Mouse (Mus musculus): ENCODE results near the gene Psmd8.
"Not testable (repeated sequence)": the region's sequence is repeated elsewhere in the genome, so short reads cannot be mapped to it uniquely, and the experiment has no call there.

The Psmd8 gene

DNA sequence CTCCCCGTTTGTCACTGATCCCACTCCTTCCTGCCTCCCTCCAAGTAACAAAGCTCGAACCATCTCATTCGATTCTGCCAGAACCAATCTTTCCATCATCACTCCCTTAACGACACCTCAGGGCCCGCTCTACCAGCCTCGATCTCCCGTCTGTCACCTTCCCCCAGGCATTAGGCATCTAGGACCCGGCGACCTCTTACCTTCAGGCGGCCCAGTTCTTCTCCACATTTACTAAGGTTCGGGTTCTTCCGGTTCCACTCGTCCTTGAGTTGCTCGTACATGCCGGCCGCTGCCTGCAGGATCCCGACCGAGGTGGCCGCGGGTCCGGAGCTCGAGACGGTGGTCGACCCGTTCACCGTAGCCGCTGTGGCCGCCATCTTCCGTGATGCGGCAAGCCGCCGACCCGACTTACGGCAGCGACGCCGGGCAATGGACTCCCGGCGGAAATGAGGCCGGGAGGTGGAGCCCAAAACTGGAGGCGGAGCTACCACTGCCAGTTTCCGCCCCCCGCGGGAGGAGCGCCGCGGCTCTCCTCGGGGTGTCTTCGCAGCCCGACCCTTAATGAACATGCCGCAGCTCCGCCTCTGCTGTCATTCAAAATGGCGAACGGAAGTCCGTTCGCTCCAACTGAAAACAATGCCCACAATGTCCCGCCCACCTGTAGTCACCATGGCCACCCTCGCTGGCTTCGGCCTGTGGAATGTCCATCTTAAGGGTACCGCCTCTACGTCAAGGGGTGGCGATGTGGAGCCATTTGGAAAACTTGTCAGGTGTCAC lies at the start of gene Psmd8:
Gene Psmd8 (minus strand): TSS at position 625 of the 777 bp plus-strand sequence.
- DNase-seq, result peak; percentile 98

DNA sequence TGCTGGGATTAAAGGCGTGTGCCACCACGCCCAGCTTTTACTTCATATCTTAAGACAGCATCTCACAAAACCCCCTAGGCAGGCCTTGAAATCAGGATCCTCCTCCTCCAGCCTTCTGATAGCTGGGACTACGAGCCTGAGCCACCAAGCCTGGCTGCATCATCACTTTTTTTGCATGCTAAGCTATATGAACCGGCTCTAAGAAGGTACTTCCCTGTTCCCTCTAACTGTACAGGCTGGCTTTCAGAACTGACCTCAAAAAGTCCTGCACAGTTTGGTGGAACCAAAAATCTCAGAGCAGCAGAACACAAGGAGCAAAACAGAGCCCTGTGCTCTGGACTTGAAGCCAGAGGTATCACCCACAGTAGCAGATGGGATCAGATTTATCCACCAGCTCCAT lies 47.7 kb upstream of the Psmd8 start:
- DNase-seq, result no peak

- no peak for DNase-seq
Observed at GRCm38 (mm10) chr7:29225520-29225919, 45.0 kb upstream of the Psmd8 start.

- DNase-seq, result no peak
Observed at GRCm38 (mm10) chr7:29224756-29225394, 44.4 kb upstream of the Psmd8 start.

- no peak for DNase-seq
Observed at GRCm38 (mm10) chr7:29214846-29215245, 34.3 kb upstream of the Psmd8 start.

- DNase-seq, result no peak
Observed at GRCm38 (mm10) chr7:29214236-29214635, 33.7 kb upstream of the Psmd8 start.

- DNase-seq, result no peak
Observed at GRCm38 (mm10) chr7:29213675-29214082, 33.2 kb upstream of the Psmd8 start, which contains the start of gene Catsperg1. TSS of gene Catsperg1 (minus strand) at chr7:29214035.

- not testable (repeated sequence) for DNase-seq
Observed at GRCm38 (mm10) chr7:29212775-29213560, 32.5 kb upstream of the Psmd8 start.

GRCm38 (mm10) chr7:29212199-29212765 lies 31.8 kb upstream of the Psmd8 start:
- no peak for DNase-seq

DNA sequence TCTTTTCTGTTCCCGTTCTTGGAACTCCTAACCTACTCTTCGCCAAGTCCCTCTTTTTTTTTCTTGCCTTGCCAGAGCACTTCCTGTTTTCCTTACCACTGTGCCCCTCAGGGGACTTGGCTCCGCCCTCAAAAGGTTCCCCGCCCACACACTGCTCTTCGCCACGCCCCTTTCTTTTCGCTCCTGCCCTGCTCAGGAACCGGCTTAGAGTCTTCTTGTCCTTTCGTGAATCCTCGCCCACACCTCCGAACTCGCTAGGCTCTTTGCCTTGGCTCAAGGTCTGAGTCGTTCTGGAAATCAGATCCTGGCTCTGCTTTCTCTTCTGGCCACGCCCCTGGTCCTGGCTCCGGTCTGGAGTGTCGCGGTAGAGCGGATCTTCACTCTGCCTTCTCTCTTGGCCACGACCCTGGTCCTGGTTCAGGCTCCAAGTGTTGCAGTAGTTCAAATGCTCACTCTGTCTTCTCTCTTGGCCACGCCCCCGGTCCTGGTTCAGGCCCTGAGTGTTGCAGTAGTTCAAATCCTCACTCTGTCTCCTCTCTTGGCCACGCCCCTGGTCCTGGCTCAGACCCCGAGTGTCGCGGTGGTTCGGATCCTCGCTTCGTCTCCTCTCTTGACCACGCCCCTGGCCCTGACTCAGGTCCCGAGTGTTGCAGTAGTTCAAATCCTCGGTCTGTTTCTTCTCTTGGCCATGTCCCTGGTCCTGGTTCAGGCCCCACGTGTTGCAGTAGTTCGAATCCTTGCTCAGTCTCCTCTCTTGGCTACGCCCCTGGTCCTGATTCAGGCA lies 31.1 kb upstream of the Psmd8 start:
- DNase-seq, result peak; percentile 56

GRCm38 (mm10) chr7:29211013-29211412 lies 30.5 kb upstream of the Psmd8 start:
- DNase-seq, result not testable (repeated sequence)

- no peak for DNase-seq
Observed at GRCm38 (mm10) chr7:29202577-29202976, 22.1 kb upstream of the Psmd8 start.

- not testable (repeated sequence) for DNase-seq
Observed at GRCm38 (mm10) chr7:29194230-29194629, 13.7 kb upstream of the Psmd8 start.

DNA sequence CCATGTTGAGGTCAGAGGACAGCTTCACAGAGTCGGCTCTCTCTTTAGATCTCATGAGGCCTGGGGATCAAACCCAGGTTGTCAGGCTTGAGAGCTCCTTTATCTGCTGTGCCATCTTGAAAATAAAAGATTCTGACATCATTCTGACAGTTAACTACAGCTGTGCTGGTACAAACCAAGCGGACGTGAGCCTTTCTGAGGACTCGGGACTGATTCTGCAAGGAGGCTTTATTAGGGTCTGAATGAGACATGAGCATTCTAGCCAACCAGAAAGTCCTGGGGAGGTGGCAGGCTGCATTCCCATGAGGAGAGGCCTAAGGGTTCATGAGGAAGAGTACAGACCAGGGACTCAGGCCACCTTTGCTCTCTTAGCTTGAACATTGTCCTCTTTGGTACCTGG lies 822 bp upstream of the Psmd8 start:
- DNase-seq, result peak; percentile 54

- no peak for DNase-seq
Observed at GRCm38 (mm10) chr7:29180854-29181236, 344 bp upstream of the Psmd8 start.

DNA sequence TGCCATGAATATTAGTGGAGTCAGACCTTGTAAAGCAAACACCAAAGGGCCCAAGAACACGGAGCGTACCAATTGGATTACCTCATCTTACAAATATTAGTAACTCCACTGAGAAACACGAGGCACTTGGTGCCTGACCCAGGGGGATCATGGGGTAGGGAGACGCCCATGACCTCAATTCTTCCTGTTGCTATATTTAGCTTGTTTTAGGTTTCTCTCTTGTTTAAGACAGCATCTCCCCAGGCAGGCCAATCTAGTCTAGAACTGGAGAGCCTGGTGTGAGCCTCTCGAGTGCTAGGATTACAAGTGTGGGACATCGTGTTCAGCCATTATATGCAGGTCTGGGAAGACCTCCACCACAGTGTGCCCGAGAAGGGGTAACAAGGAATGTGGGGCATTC lies 1.2 kb downstream of the Psmd8 start:
- peak; percentile 41 for DNase-seq

GRCm38 (mm10) chr7:29178106-29178505 lies 2.4 kb downstream of the Psmd8 start:
- peak; percentile 59 for DNase-seq

- DNase-seq, result peak; percentile 33
Observed at GRCm38 (mm10) chr7:29172390-29173016, 8.0 kb downstream of the Psmd8 start.

- DNase-seq, result peak; percentile 37
Observed at GRCm38 (mm10) chr7:29171562-29172097, 8.9 kb downstream of the Psmd8 start.

DNA sequence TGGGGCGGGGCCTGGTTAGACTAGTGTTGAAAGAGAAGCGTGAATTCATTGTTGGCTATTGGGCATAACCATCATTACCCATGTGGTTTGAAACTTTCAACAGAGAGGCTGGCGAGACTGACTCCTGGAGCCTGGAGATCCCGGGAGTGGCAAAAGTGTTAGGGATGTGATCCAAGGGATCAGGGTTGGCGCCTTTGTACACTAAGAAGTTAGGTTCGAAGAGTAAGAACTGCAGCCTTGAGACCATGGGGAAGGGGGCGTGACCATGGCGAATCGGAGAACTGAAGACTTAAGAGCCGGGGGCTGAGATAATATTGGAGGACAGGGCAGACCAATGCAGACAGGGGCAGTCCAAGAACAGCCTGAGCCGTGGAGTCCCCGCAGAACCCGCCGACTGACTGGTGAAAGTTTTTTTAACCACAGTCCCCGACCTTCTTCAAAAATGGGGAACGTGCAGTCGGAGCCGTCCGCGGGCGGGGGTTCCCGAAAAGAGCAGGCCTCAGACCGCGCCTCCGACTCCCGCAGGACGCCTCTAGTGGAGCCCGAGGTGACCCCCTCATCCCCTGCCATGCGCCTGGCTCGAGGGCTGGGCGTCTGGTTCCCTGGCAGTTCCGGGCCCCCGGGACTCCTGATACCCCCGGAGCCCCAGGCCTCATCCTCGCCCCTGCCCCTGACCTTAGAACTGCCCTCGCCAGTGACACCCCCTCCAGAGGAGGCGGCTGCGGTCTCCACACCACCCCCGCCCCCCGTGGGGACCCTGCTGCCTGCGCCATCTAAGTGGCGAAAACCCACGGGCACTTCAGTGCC lies 9.5 kb downstream of the Psmd8 start:
- DNase-seq, result peak; percentile 56
